Mouse (Mus musculus) lung, adult 2 months (tissue): ENCODE results near the gene Mcf2l. TPM values are rescaled to one million over a fixed set of nuclear protein-coding genes. Genes with fewer than 3 reads are reported as not detected.

Experiments
- DNase-seq: peaks from one replicate; pipeline ENCODE4 v3.0.0; 2022
- H3K4me1 ChIP-seq: fragments of 200-500 bp; 2 replicates; pipeline ENCODE4 v1.6.1; 2011; ENCODE audit warnings: low read length; ENCODE audit not compliant: control insufficient read depth, insufficient read depth
- H3K4me3 ChIP-seq: fragments of 200-500 bp; replicated peaks from 2 replicates; pipeline ENCODE3; 2011; ENCODE audit warnings: low read depth, mild to moderate bottlenecking, control low read depth, low read length; ENCODE audit errors: extremely low read depth
- CTCF ChIP-seq: fragments of 200-500 bp; IDR thresholded peaks from 2 replicates; pipeline ENCODE4 v1.5.1; 2011; ENCODE audit warnings: mild to moderate bottlenecking, low read length, control low read depth; ENCODE audit not compliant: insufficient read depth
- POLR2A ChIP-seq: fragments of 200-500 bp; IDR thresholded peaks from 2 replicates; pipeline ENCODE4 v1.6.1; 2011; ENCODE audit warnings: low read depth, mild to moderate bottlenecking, control low read depth, low read length, borderline replicate concordance; ENCODE audit errors: extremely low read depth
- WGBS: fragments of 180-500 bp; shearing (Covaris S2); methylation state at CpG from one replicate; pipeline ENCODE4 v1.1.7; 2018; 5-methylcytosine and 5-hydroxymethylcytosine counted together
- polyA plus RNA-seq: library from polyadenylated mRNA; depleted of rRNA; stranded (reverse); fragments of >200 nt; gene quantifications from 2 replicates; pipeline ENCODE4 v1.2.3, GENCODE M21; 2012

The Mcf2l gene
- polyA plus RNA-seq, 1 experiment = 42.8 TPM

- WGBS = 57% methylated on average over 11 of the region's 11 CpGs
- no peak for DNase-seq
These were observed 32.2 kb downstream of the Mcf2l start for GRCm38 (mm10) chr8:12905599-12906321.

DNA sequence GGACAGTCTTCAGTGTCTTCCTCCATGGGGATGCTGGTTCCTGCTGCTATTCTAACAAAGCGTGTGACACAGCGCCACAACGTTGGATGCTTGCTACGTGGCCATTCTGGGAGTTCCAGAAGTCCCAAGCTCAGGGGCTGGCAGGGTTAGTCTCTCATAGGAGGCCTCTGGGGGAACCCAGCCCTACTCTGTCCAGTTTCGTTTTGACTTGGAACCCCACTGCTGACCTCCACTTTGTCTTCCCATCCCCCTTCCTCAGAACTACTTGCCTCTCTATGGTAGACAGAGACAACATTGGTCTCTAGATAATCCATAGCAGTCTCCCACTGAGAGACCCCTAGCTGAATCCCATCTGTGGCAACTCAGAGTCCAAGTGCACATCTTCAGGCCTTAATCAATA is 33.0 kb downstream of the Mcf2l start:
- DNase-seq = no peak
- H3K4me1 ChIP-seq = peaks cover 16% of the 10 kb centered on the region; the same call in 1 of the 2 replicates
- 82% methylated on average over 5 of the region's 5 CpGs for WGBS
- H3K4me3 ChIP-seq = no peak overlapping the region
- TF ChIP-seq CTCF = no peak
- TF ChIP-seq POLR2A = no peak

More at GRCm38 (mm10) chr8:12905599-12906321, 32.2 kb downstream of the Mcf2l start:
- TF ChIP-seq POLR2A (peak; percentile 59; the same call in 1 of the 2 replicates), CTCF (no peak)
- no peak overlapping the region for H3K4me3 ChIP-seq
- peaks cover 16% of the 10 kb centered on the region; the same call in 1 of the 2 replicates for H3K4me1 ChIP-seq

DNA sequence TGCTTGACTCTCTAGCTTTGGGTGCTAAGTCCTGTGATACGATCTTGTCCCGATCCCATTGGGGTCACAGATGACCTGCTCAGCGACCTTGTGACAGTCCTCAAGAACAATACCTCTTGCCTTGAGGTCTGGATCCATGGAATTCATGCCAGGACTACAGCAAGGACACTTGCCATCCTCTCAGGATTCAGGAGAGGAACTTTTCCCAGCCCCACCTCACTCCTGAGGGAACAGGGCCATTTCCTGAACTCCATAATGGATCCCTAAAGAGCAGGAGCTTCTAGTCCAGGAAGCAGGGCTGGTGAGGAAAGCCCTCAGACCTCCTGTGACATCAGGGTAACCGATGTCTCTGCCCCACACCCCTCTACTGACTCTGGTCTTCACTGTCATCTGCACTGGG is 34.1 kb downstream of the Mcf2l start:
- DNase-seq = no peak
- TF ChIP-seq POLR2A = no peak
- no peak for TF ChIP-seq CTCF
- peaks cover 16% of the 10 kb centered on the region; the same call in 1 of the 2 replicates for H3K4me1 ChIP-seq
- WGBS = 54% methylated on average over 4 of the region's 4 CpGs
- H3K4me3 ChIP-seq = no peak overlapping the region

DNA sequence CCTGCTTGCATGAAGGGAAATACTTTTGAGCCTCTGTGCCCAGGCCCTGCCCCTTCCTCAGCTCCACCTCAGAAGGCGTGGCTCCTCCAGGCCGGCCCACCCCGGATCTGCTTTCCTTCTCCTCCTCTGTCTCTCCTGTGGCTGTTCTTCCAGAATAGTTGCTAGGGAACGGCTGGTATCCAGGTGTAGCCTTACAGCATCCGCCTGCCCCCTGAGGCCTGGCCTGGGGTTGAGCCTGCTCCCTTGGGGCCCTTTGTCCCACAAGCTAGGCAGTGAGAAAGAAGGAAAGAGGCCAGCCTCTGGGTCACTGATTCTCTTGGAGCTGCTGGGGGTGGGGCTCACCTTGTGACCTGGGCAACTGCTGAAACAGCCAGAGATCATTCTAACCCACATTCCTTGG is 38.4 kb downstream of the Mcf2l start:
- DNase-seq = no peak
- Histone ChIP-seq H3K4me1 (no peaks in the 10 kb centered on the region), H3K4me3 (no peak overlapping the region)
- 53% methylated on average over 5 of the region's 5 CpGs for WGBS
- TF ChIP-seq POLR2A (no peak), CTCF (no peak)

DNA sequence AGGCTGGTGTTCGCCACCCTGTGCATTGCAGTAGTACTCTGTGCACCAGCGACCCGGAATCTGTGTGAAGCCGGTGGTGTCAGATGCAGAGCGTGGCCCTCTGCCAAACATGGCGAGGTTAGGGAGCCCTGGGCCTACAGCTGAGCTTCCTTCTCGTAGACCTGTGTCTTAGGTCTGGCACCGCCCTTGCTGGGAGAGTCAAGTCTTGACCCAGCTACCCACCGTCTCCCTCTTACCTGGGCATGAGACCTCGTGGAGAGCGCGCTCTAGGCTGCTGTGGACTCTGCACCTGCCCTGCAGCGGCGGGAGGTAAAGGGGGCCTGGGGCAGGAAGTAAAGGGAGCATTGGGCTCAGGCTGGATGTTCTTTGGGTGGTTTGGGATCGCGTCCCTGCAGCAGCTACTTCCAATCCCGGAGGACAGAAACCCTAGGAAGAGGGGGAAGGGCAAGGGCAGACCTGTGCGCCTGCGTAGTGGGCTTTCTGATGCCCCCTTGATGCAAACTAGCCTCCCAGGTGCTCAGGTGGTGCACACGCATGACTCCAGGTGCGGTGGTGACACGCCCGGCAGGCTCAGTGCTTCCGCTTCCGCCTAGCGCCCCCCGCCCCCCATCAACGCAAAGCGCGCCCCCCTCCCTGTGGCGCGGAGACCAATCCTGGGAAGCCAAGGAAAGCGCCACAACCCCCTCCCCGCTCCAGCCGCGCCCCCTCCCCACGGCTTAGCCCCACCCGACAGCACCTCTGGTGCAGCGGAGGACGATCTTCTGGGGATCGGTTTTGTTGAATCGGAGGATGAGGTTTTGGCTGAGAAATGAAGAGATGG is 41.8 kb downstream of the Mcf2l start:
- DNase-seq = no peak
- TF ChIP-seq CTCF (no peak), POLR2A (no peak)
- WGBS = 17% methylated on average over 42 of the region's 42 CpGs
- Histone ChIP-seq H3K4me1 (no peaks in the 10 kb centered on the region), H3K4me3 (peak overlapping the region; percentile 26)

- TF ChIP-seq POLR2A (no peak), CTCF (no peak)
- no peak for DNase-seq
- WGBS = 69% methylated on average over 16 of the region's 16 CpGs
- Histone ChIP-seq H3K4me3 (no peak overlapping the region), H3K4me1 (no peaks in the 10 kb centered on the region)
These were observed 42.7 kb downstream of the Mcf2l start for GRCm38 (mm10) chr8:12916156-12916900.

GRCm38 (mm10) chr8:12917029-12917428 is 43.4 kb downstream of the Mcf2l start:
- no peaks in the 10 kb centered on the region for H3K4me1 ChIP-seq
- no peak for TF ChIP-seq POLR2A
- TF ChIP-seq CTCF = no peak
- H3K4me3 ChIP-seq = no peak overlapping the region
- WGBS = 81% methylated on average over 3 of the region's 3 CpGs
- no peak for DNase-seq

DNA sequence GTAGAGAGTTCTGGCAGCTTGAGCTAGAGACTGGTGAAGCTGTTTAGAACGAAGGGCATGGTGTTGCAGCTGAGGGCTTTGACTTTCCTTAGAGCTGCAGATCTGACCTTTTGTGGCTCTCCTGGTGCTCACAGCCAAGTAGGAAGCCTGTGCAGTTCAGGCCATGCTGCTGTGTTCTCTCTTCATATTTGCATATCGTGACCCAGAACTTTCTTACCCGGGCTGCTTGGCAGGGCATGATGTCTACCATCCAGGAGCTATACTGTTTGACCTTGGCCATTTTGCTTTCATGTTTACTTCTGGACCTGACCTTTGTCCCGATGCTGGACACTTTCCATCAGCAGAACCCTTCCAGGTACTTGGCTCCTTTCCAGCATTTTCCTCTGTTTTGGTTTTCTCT is 44.2 kb downstream of the Mcf2l start:
- Histone ChIP-seq H3K4me3 (no peak overlapping the region), H3K4me1 (no peaks in the 10 kb centered on the region)
- no peak for DNase-seq
- 74% methylated on average over 4 of the region's 4 CpGs for WGBS
- TF ChIP-seq POLR2A (no peak), CTCF (no peak)

- Histone ChIP-seq H3K4me3 (no peak overlapping the region), H3K4me1 (peaks cover 8% of the 10 kb centered on the region)
- DNase-seq = no peak
- 73% methylated on average over 4 of the region's 4 CpGs for WGBS
- TF ChIP-seq POLR2A = no peak
- TF ChIP-seq CTCF = no peak
These were observed 47.0 kb downstream of the Mcf2l start for GRCm38 (mm10) chr8:12920599-12920998.
